Mouse (Mus musculus) right cerebral cortex, adult 18-20 months (tissue): ENCODE data around the gene Pold1.

ENCODE experiments used
- DNase-seq: peaks from one replicate; pipeline ENCODE4 v3.0.0; 2022; ENCODE audit warnings: mixed read lengths

Gene Pold1

GRCm38 (mm10) chr7:44576333-44576844 lies 27.7 kb upstream of the Pold1 start:
- DNase-seq = no peak

GRCm38 (mm10) chr7:44572956-44573484 lies 24.4 kb upstream of the Pold1 start:
- no peak for DNase-seq

GRCm38 (mm10) chr7:44572213-44572701 lies 23.6 kb upstream of the Pold1 start, which contains the start of gene Napsa:
Gene Napsa (plus strand): TSS chr7:44572380.
- no peak for DNase-seq

GRCm38 (mm10) chr7:44571811-44572210 lies 23.2 kb upstream of the Pold1 start:
- no peak for DNase-seq

GRCm38 (mm10) chr7:44570989-44571388 lies 22.3 kb upstream of the Pold1 start:
- no peak for DNase-seq

- no peak for DNase-seq
Observed at GRCm38 (mm10) chr7:44568803-44569202, 20.2 kb upstream of the Pold1 start.

GRCm38 (mm10) chr7:44565414-44565813 lies 16.8 kb upstream of the Pold1 start:
- DNase-seq = no peak

GRCm38 (mm10) chr7:44564486-44564885 lies 15.8 kb upstream of the Pold1 start:
- DNase-seq = no peak

- DNase-seq = no peak
Observed at GRCm38 (mm10) chr7:44563284-44563683, 14.6 kb upstream of the Pold1 start.

GRCm38 (mm10) chr7:44560435-44561400 lies 12.1 kb upstream of the Pold1 start:
- DNase-seq = peak; percentile 65

GRCm38 (mm10) chr7:44557629-44558028 lies 9.0 kb upstream of the Pold1 start:
- no peak for DNase-seq

GRCm38 (mm10) chr7:44553826-44554225 lies 5.2 kb upstream of the Pold1 start, which contains the start of gene Nr1h2:
Gene Nr1h2 (minus strand): TSS chr7:44553951.
- DNase-seq = peak; percentile 97

- peak; percentile 56 for DNase-seq
Observed at GRCm38 (mm10) chr7:44553196-44553764, 4.6 kb upstream of the Pold1 start.

- DNase-seq = no peak
Observed at GRCm38 (mm10) chr7:44552141-44552908, 3.7 kb upstream of the Pold1 start.

- no peak for DNase-seq
Observed at GRCm38 (mm10) chr7:44551731-44552130, 3.1 kb upstream of the Pold1 start.

- no peak for DNase-seq
Observed at GRCm38 (mm10) chr7:44551301-44551700, 2.7 kb upstream of the Pold1 start.

GRCm38 (mm10) chr7:44550409-44550678 lies 1.7 kb upstream of the Pold1 start:
- no peak for DNase-seq

- DNase-seq = no peak
Observed at GRCm38 (mm10) chr7:44549621-44550408, 1.2 kb upstream of the Pold1 start.

- DNase-seq = no peak
Observed at GRCm38 (mm10) chr7:44547725-44548124, 924 bp downstream of the Pold1 start.

GRCm38 (mm10) chr7:44547041-44547440 lies 1.6 kb downstream of the Pold1 start:
- no peak for DNase-seq

- no peak for DNase-seq
Observed at GRCm38 (mm10) chr7:44546274-44546673, 2.4 kb downstream of the Pold1 start.

GRCm38 (mm10) chr7:44543071-44543470 lies 5.6 kb downstream of the Pold1 start:
- DNase-seq = no peak
